Mouse (Mus musculus) MEL (cell line): Measurements from ENCODE around the gene Nsmf. TPM values are rescaled to one million over a fixed set of nuclear protein-coding genes. Genes with fewer than 3 reads are reported as not detected.

Source experiments
- DNase-seq: peaks from one replicate; pipeline ENCODE4 v3.0.0; 2011; ENCODE audit warnings: low read depth, low spot score
- H3K27ac ChIP-seq: 2 replicates; pipeline ENCODE4 v1.5.1; 2012; ENCODE audit warnings: low read depth, mild to moderate bottlenecking, control low read depth, low read length, moderate library complexity; ENCODE audit not compliant: control insufficient read depth
- H3K27me3 ChIP-seq, 2 experiments: fragments of 150-350 bp in 1 of 2; sonication (generic) in 1 of 2; 2 replicates each; pipeline ENCODE4 v1.6.1; 2012; ENCODE audit warnings: low read length in 2 of 2, mild to moderate bottlenecking in 2 of 2, improper control_type of control experiment in 1 of 2, moderate library complexity in 1 of 2; ENCODE audit not compliant: insufficient read depth in 2 of 2, control insufficient read depth in 1 of 2
- H3K36me3 ChIP-seq, 2 experiments: 2 replicates each; pipeline ENCODE4 v1.6.1; 2012 to 2014; ENCODE audit warnings: low read length in 2 of 2, improper control_type of control experiment in 1 of 2, inconsistent platforms in 1 of 2, mild to moderate bottlenecking in 1 of 2; ENCODE audit not compliant: insufficient read depth in 2 of 2, control insufficient read depth in 1 of 2
- H3K4me1 ChIP-seq, 2 experiments: fragments of 150-350 bp in 1 of 2; sonication (generic) in 1 of 2; 2 replicates each; pipeline ENCODE4 v1.6.1; 2012; ENCODE audit warnings: low read length in 2 of 2, improper control_type of control experiment in 1 of 2, mild to moderate bottlenecking in 1 of 2; ENCODE audit not compliant: insufficient read depth in 2 of 2, control insufficient read depth in 1 of 2
- H3K4me3 ChIP-seq, 2 experiments: fragments of 150-350 bp in 1 of 2; sonication (generic) in 1 of 2; 2 replicates each; pipeline ENCODE4 v1.5.1; 2012; ENCODE audit warnings: low read depth in 2 of 2, low read length in 2 of 2, mild to moderate bottlenecking in 2 of 2, moderate library complexity in 2 of 2, control low read depth in 1 of 2, improper control_type of control experiment in 1 of 2; ENCODE audit not compliant: control insufficient read depth in 1 of 2, insufficient read depth in 1 of 2
- H3K79me2 ChIP-seq: 2 replicates; pipeline ENCODE4 v1.6.1; 2012; ENCODE audit warnings: mild to moderate bottlenecking, low read length, moderate library complexity; ENCODE audit not compliant: control insufficient read depth, poor library complexity, insufficient read depth
- H3K9ac ChIP-seq: 2 replicates; pipeline ENCODE4 v1.6.1; 2012; ENCODE audit warnings: low read depth, mild to moderate bottlenecking, control low read depth, low read length, moderate library complexity; ENCODE audit not compliant: control insufficient read depth, poor library complexity, severe bottlenecking
- H3K9me3 ChIP-seq: fragments of 150-350 bp; sonication (generic); replicated peaks from 2 replicates; pipeline ENCODE4 v1.6.1; 2012; ENCODE audit warnings: mild to moderate bottlenecking, low read length, improper control_type of control experiment, moderate library complexity; ENCODE audit not compliant: insufficient read depth
- CHD2 ChIP-seq: IDR thresholded peaks from 2 replicates; pipeline ENCODE4 v1.6.1; 2011; ENCODE audit warnings: low read length, improper control_type of control experiment
- E2F4 ChIP-seq: IDR thresholded peaks from 2 replicates; pipeline ENCODE4 v1.6.1; 2011; ENCODE audit warnings: low read depth, low read length, improper control_type of control experiment, borderline replicate concordance
- EP300 ChIP-seq, 2 experiments: IDR thresholded peaks; 2 replicates each; pipeline ENCODE4 v1.6.1; 2011; ENCODE audit warnings: improper control_type of control experiment in 2 of 2, low read length in 2 of 2, low read depth in 1 of 2, mild to moderate bottlenecking in 1 of 2
- ETS1 ChIP-seq: IDR thresholded peaks from 2 replicates; pipeline ENCODE4 v1.6.1; 2012; ENCODE audit warnings: low read depth, mild to moderate bottlenecking, inconsistent platforms, low read length, improper control_type of control experiment, moderate library complexity
- GATA1 ChIP-seq: IDR thresholded peaks from 2 replicates; pipeline ENCODE4 v1.6.1; 2011; ENCODE audit warnings: low read depth, low read length, improper control_type of control experiment
- HCFC1 ChIP-seq: IDR thresholded peaks from 2 replicates; pipeline ENCODE4 v1.6.1; 2012; ENCODE audit warnings: low read depth, mild to moderate bottlenecking, inconsistent platforms, low read length, improper control_type of control experiment, moderate library complexity
- JUND ChIP-seq: IDR thresholded peaks from 2 replicates; pipeline ENCODE4 v1.6.1; 2011; ENCODE audit warnings: low read depth, mild to moderate bottlenecking, improper control_type of control experiment, low read length
- MAFK ChIP-seq: IDR thresholded peaks from 2 replicates; pipeline ENCODE4 v1.6.1; 2011; ENCODE audit warnings: low read depth, mild to moderate bottlenecking, low read length, improper control_type of control experiment, borderline replicate concordance
- MAZ ChIP-seq: IDR thresholded peaks from 2 replicates; pipeline ENCODE4 v1.6.1; 2012; ENCODE audit warnings: low read depth, mild to moderate bottlenecking, inconsistent platforms, low read length, improper control_type of control experiment
- MEF2A ChIP-seq: IDR thresholded peaks from 2 replicates; pipeline ENCODE4 v1.6.1; 2014; ENCODE audit warnings: low read depth, mild to moderate bottlenecking, inconsistent platforms, low read length, improper control_type of control experiment; ENCODE audit not compliant: poor library complexity, insufficient replicate concordance, severe bottlenecking; ENCODE audit errors: extremely low read depth
- MYB ChIP-seq: IDR thresholded peaks from 2 replicates; pipeline ENCODE4 v1.6.1; 2011; ENCODE audit warnings: mild to moderate bottlenecking, low read depth, low read length, improper control_type of control experiment
- NELFE ChIP-seq: IDR thresholded peaks from 2 replicates; pipeline ENCODE4 v1.6.1; 2011; ENCODE audit warnings: low read depth, low read length, improper control_type of control experiment
- POLR2A ChIP-seq, 2 experiments: IDR thresholded peaks; 2 replicates each; pipeline ENCODE4 v1.6.1; 2011 to 2012; ENCODE audit warnings: low read length in 2 of 2, mild to moderate bottlenecking in 2 of 2, control low read depth in 1 of 2, improper control_type of control experiment in 1 of 2, low read depth in 1 of 2, moderate library complexity in 1 of 2; ENCODE audit not compliant: control insufficient read depth in 1 of 2, insufficient read depth in 1 of 2, poor library complexity in 1 of 2
- POLR2AphosphoS5 ChIP-seq: IDR thresholded peaks from 2 replicates; pipeline ENCODE4 v1.6.1; 2012; ENCODE audit warnings: low read depth, borderline replicate concordance, mild to moderate bottlenecking, inconsistent platforms, low read length, moderate library complexity, mixed read lengths
- RAD21 ChIP-seq: IDR thresholded peaks from 2 replicates; pipeline ENCODE4 v1.6.1; 2011; ENCODE audit warnings: mild to moderate bottlenecking, low read depth, low read length, improper control_type of control experiment
- TAL1 ChIP-seq: IDR thresholded peaks from 2 replicates; pipeline ENCODE4 v1.6.1; 2012; ENCODE audit warnings: mild to moderate bottlenecking, inconsistent platforms, low read length, moderate library complexity, mixed read lengths
- ZC3H11A ChIP-seq: IDR thresholded peaks from 2 replicates; pipeline ENCODE4 v1.6.1; 2012; ENCODE audit warnings: low read depth, mild to moderate bottlenecking, inconsistent platforms, low read length, improper control_type of control experiment
- ZKSCAN1 ChIP-seq: IDR thresholded peaks from 2 replicates; pipeline ENCODE4 v1.6.1; 2012; ENCODE audit warnings: low read depth, mild to moderate bottlenecking, inconsistent platforms, low read length, improper control_type of control experiment, moderate library complexity
- ZMIZ1 ChIP-seq: IDR thresholded peaks from 2 replicates; pipeline ENCODE4 v1.6.1; 2012; ENCODE audit warnings: low read depth, mild to moderate bottlenecking, inconsistent platforms, low read length, improper control_type of control experiment, moderate library complexity
- ZNF384 ChIP-seq: IDR thresholded peaks from 2 replicates; pipeline ENCODE4 v1.6.1; 2012; ENCODE audit warnings: low read depth, mild to moderate bottlenecking, inconsistent platforms, low read length, improper control_type of control experiment
- polyA plus RNA-seq, 2 experiments: library from polyadenylated mRNA; stranded (reverse) in 1 of 2; unstranded in 1 of 2; fragments of >175 nt in 1 of 2; fragments of >200 nt in 1 of 2; gene quantifications; 2 replicates each; pipeline versions ENCODE4 v1.2.1 to v1.2.4; 2012; ENCODE audit warnings: low replicate concordance in 2 of 2, low read depth in 1 of 2; ENCODE audit not compliant: insufficient read length in 2 of 2, insufficient read depth in 1 of 2, missing spikeins in 1 of 2
- total RNA-seq: library from RNA; depleted of rRNA; stranded (reverse); fragments of 300-350 nt; gene quantifications from 2 replicates; pipeline ENCODE4 v1.2.3, GENCODE M21; 2012

The Nsmf gene
- total and polyA plus RNA-seq, 3 experiments = 13.3 to 25.8 TPM; not detected in 1

GRCm38 (mm10) chr2:25080076-25080475, 25.9 kb downstream of the Nsmf start, which contains the start of gene Entpd8:
Gene Entpd8, plus strand, starts transcription at chr2:25080304.
- DNase-seq = no peak
- Histone ChIP-seq H3K27me3 (peaks cover 3 to 4% of the 10 kb centered on the region in 2 experiments; a peak in 2 of 4 replicates), H3K27ac (no peak within 1 kb of the TSS), H3K4me1 (peaks cover 0 to 6% of the 10 kb centered on the region in 2 experiments; a peak in 1 of 4 replicates), H3K9me3 (no peaks in the 10 kb centered on the region), H3K9ac (no peak within 1 kb of the TSS), H3K4me3 (no peak within 1 kb of the TSS), H3K79me2 (no peaks in the 10 kb centered on the region), H3K36me3 (no peaks in the 10 kb centered on the region)
- TF ChIP-seq POLR2AphosphoS5 (no peak), E2F4 (no peak), MAZ (no peak), POLR2A (IDR thresholded peaks at IDR 0.05; ENCODE audit: control insufficient read depth in 1 of 2, insufficient read depth in 1 of 2, low read depth in 1 of 2, low read length in 2 of 2, poor library complexity in 1 of 2) (no peak), ZMIZ1 (no peak), TAL1 (no peak), RAD21 (no peak)

GRCm38 (mm10) chr2:25083697-25084096, 29.5 kb downstream of the Nsmf start:
- H3K4me1 ChIP-seq = no peaks in the 10 kb centered on the region
- H3K27ac ChIP-seq = no peak overlapping the region
- no peak for DNase-seq
- peaks cover 3 to 9% of the 10 kb centered on the region in 2 experiments; a peak in 3 of 4 replicates for H3K27me3 ChIP-seq
- H3K9me3 ChIP-seq = no peaks in the 10 kb centered on the region
- H3K9ac ChIP-seq = no peak overlapping the region
- no peaks in the 10 kb centered on the region for H3K36me3 ChIP-seq
- no peaks in the 10 kb centered on the region for H3K79me2 ChIP-seq
- no peak overlapping the region for H3K4me3 ChIP-seq
- TF ChIP-seq NELFE = no peak
- no peak for TF ChIP-seq MYB
- TF ChIP-seq ZNF384 = no peak
- TF ChIP-seq MAFK = no peak
- no peak for TF ChIP-seq ZKSCAN1

GRCm38 (mm10) chr2:25085571-25085970, 31.4 kb downstream of the Nsmf start:
- H3K27me3 ChIP-seq = peaks cover 3 to 10% of the 10 kb centered on the region in 2 experiments; a peak in 3 of 4 replicates
- no peak overlapping the region for H3K4me3 ChIP-seq
- H3K9me3 ChIP-seq = no peaks in the 10 kb centered on the region
- no peak for DNase-seq
- no peak overlapping the region for H3K27ac ChIP-seq
- H3K9ac ChIP-seq = no peak overlapping the region
- no peaks in the 10 kb centered on the region for H3K79me2 ChIP-seq
- no peaks in the 10 kb centered on the region for H3K4me1 ChIP-seq
- H3K36me3 ChIP-seq = no peaks in the 10 kb centered on the region
- TF ChIP-seq ZKSCAN1 = no peak
- no peak for TF ChIP-seq ZC3H11A
- TF ChIP-seq CHD2 = no peak
- TF ChIP-seq EP300 (IDR thresholded peaks at IDR 0.05; ENCODE audit: low read depth in 1 of 2, low read length in 2 of 2) = no peak
- no peak for TF ChIP-seq JUND
- TF ChIP-seq ETS1 = no peak
- TF ChIP-seq MEF2A = no peak
- no peak for TF ChIP-seq GATA1
- no peak for TF ChIP-seq ZMIZ1
- TF ChIP-seq HCFC1 = no peak
